Mouse (Mus musculus): Measurements from ENCODE around the gene Mfap2.

- TF ChIP-seq CTCF (IDR thresholded peaks at IDR 0.05; ENCODE audit: insufficient read depth, low read length) (no peak), POLR2A (IDR thresholded peaks at IDR 0.05; ENCODE audit: borderline replicate concordance, extremely low read depth, low read depth, low read length) (no peak)
Measured at GRCm38 (mm10) chr4:141011556-141012328, 1.5 kb downstream of the Mfap2 start.

Measured in lung, adult 2 months (tissue).